ENCODE assay signal across 8 mouse cellular contexts in genomic region chr9:64022562-64023366, GRCm38 (mm10). TPM values are rescaled to one million over a fixed set of nuclear protein-coding genes. Genes with fewer than 3 reads are reported as not detected.
DNase-seq lines count a peak whose midpoint lies in the region; ATAC-seq lines count a peak whose summit lies in the region.

No protein-coding gene starts in this region.

- peak overlapping the region; percentile 53 for H3K4me3 ChIP-seq in hindbrain, embryonic 15.5 days

- H3K4me2 ChIP-seq in hindbrain, embryonic 15.5 days = peak overlapping the region; percentile 93

- peak overlapping the region; percentile 76 for H3K27ac ChIP-seq in hindbrain, embryonic 15.5 days (replicated peaks)

- no peaks in the 10 kb centered on the region for H3K9me3 ChIP-seq in hindbrain, embryonic 15.5 days

- H3K36me3 ChIP-seq in hindbrain, embryonic 15.5 days = no peaks in the 10 kb centered on the region

- H3K4me1 ChIP-seq in hindbrain, embryonic 15.5 days (replicated peaks) = peaks cover 45% of the 10 kb centered on the region

- peak; percentile 83 for DNase-seq in T-cell, adult 2 months (ENCODE audit: low spot score)
- DNase-seq in cerebellum, postnatal 36 days = peak; percentile 41 to 60
- peak; percentile 60 to 75 for DNase-seq in frontal cortex, postnatal 36 days (ENCODE audit: low spot score in 2 of 2)
- peak; percentile 77 to 78 for DNase-seq in layer of hippocampus, postnatal 36 days
- DNase-seq in lung, postnatal 36 days = peak; percentile 99
- peak; percentile 98 for DNase-seq in retina, postnatal 1 day
- peak; percentile 98 for DNase-seq in thymus, postnatal 4 days

- WGBS in hindbrain, embryonic 15.5 days = under 1% methylated on average over 54 of the region's 54 CpGs

- peak; percentile 72 for ATAC-seq in hindbrain, embryonic 15.5 days (ENCODE audit: low FRiP score, low read depth)

- H3K27me3 ChIP-seq in hindbrain, embryonic 15.5 days = peaks cover 22% of the 10 kb centered on the region

- H3K9ac ChIP-seq in hindbrain, embryonic 15.5 days = peak overlapping the region; percentile 23; the same call in 1 of the 2 replicates

RNA-seq across cellular contexts. Expression of gene Smad6, which starts 0.9 kb away (rescaled TPM):
- polyA plus RNA-seq in hindbrain, embryonic 15.5 days (2015; fragmentation: Nextera tagmentation; extraction: Ambion mirVana) = 2.5 and 2.6 TPM in 2 replicates
- total RNA-seq in layer of hippocampus, postnatal 36 days (2021) = 1 to 10 TPM; 1.4 to 2.2 TPM

Comparison
In these comparisons a context has a peak if more than half of its experiments do, and no peak if none do; other contexts are left out.
1. Peak in every context shown above with its lines: DNase-seq, ATAC-seq, H3K4me3 ChIP-seq and H3K27ac ChIP-seq.